Mouse (Mus musculus) MEL (cell line): Measurements from ENCODE around the gene Pde10a. TPM values are rescaled to one million over a fixed set of nuclear protein-coding genes. Genes with fewer than 3 reads are reported as not detected.

Experiments used
- DNase-seq: peaks from one replicate; pipeline ENCODE4 v3.0.0; 2011; ENCODE audit warnings: low read depth, low spot score
- H3K27ac ChIP-seq: 2 replicates; pipeline ENCODE4 v1.5.1; 2012; ENCODE audit warnings: low read depth, mild to moderate bottlenecking, control low read depth, low read length, moderate library complexity; ENCODE audit not compliant: control insufficient read depth
- H3K27me3 ChIP-seq, 2 experiments: fragments of 150-350 bp in 1 of 2; sonication (generic) in 1 of 2; 2 replicates each; pipeline ENCODE4 v1.6.1; 2012; ENCODE audit warnings: low read length in 2 of 2, mild to moderate bottlenecking in 2 of 2, improper control_type of control experiment in 1 of 2, moderate library complexity in 1 of 2; ENCODE audit not compliant: insufficient read depth in 2 of 2, control insufficient read depth in 1 of 2
- H3K36me3 ChIP-seq, 2 experiments: 2 replicates each; pipeline ENCODE4 v1.6.1; 2012 to 2014; ENCODE audit warnings: low read length in 2 of 2, improper control_type of control experiment in 1 of 2, inconsistent platforms in 1 of 2, mild to moderate bottlenecking in 1 of 2; ENCODE audit not compliant: insufficient read depth in 2 of 2, control insufficient read depth in 1 of 2
- H3K4me1 ChIP-seq, 2 experiments: fragments of 150-350 bp in 1 of 2; sonication (generic) in 1 of 2; 2 replicates each; pipeline ENCODE4 v1.6.1; 2012; ENCODE audit warnings: low read length in 2 of 2, improper control_type of control experiment in 1 of 2, mild to moderate bottlenecking in 1 of 2; ENCODE audit not compliant: insufficient read depth in 2 of 2, control insufficient read depth in 1 of 2
- H3K4me3 ChIP-seq, 2 experiments: fragments of 150-350 bp in 1 of 2; sonication (generic) in 1 of 2; 2 replicates each; pipeline ENCODE4 v1.5.1; 2012; ENCODE audit warnings: low read depth in 2 of 2, low read length in 2 of 2, mild to moderate bottlenecking in 2 of 2, moderate library complexity in 2 of 2, control low read depth in 1 of 2, improper control_type of control experiment in 1 of 2; ENCODE audit not compliant: control insufficient read depth in 1 of 2, insufficient read depth in 1 of 2
- H3K79me2 ChIP-seq: 2 replicates; pipeline ENCODE4 v1.6.1; 2012; ENCODE audit warnings: mild to moderate bottlenecking, low read length, moderate library complexity; ENCODE audit not compliant: control insufficient read depth, poor library complexity, insufficient read depth
- H3K9ac ChIP-seq: 2 replicates; pipeline ENCODE4 v1.6.1; 2012; ENCODE audit warnings: low read depth, mild to moderate bottlenecking, control low read depth, low read length, moderate library complexity; ENCODE audit not compliant: control insufficient read depth, poor library complexity, severe bottlenecking
- H3K9me3 ChIP-seq: fragments of 150-350 bp; sonication (generic); replicated peaks from 2 replicates; pipeline ENCODE4 v1.6.1; 2012; ENCODE audit warnings: mild to moderate bottlenecking, low read length, improper control_type of control experiment, moderate library complexity; ENCODE audit not compliant: insufficient read depth
- CHD2 ChIP-seq: IDR thresholded peaks from 2 replicates; pipeline ENCODE4 v1.6.1; 2011; ENCODE audit warnings: low read length, improper control_type of control experiment
- CTCF ChIP-seq, 3 experiments: IDR thresholded peaks in 2 of 3; conservative IDR thresholded peaks in 1 of 3; 2 replicates each; pipeline ENCODE4 v1.5.1; 2011 to 2012; ENCODE audit warnings: low read length in 3 of 3, low read depth in 2 of 3, mild to moderate bottlenecking in 2 of 3, improper control_type of control experiment in 1 of 3, inconsistent platforms in 1 of 3, mixed read lengths in 1 of 3, moderate library complexity in 1 of 3; ENCODE audit not compliant: control insufficient read depth in 1 of 3, insufficient read depth in 1 of 3, poor library complexity in 1 of 3, severe bottlenecking in 1 of 3
- E2F4 ChIP-seq: IDR thresholded peaks from 2 replicates; pipeline ENCODE4 v1.6.1; 2011; ENCODE audit warnings: low read depth, low read length, improper control_type of control experiment, borderline replicate concordance
- EP300 ChIP-seq, 2 experiments: IDR thresholded peaks; 2 replicates each; pipeline ENCODE4 v1.6.1; 2011; ENCODE audit warnings: improper control_type of control experiment in 2 of 2, low read length in 2 of 2, low read depth in 1 of 2, mild to moderate bottlenecking in 1 of 2
- GABPA ChIP-seq: IDR thresholded peaks from 2 replicates; pipeline ENCODE4 v1.6.1; 2012; ENCODE audit warnings: low read depth, mild to moderate bottlenecking, inconsistent platforms, low read length, improper control_type of control experiment, moderate library complexity
- HCFC1 ChIP-seq: IDR thresholded peaks from 2 replicates; pipeline ENCODE4 v1.6.1; 2012; ENCODE audit warnings: low read depth, mild to moderate bottlenecking, inconsistent platforms, low read length, improper control_type of control experiment, moderate library complexity
- KAT2A ChIP-seq: conservative IDR thresholded peaks from 2 replicates; pipeline ENCODE4 v1.6.1; 2012; ENCODE audit warnings: low read depth, low read length, improper control_type of control experiment, inconsistent platforms
- MAFK ChIP-seq: IDR thresholded peaks from 2 replicates; pipeline ENCODE4 v1.6.1; 2011; ENCODE audit warnings: low read depth, mild to moderate bottlenecking, low read length, improper control_type of control experiment, borderline replicate concordance
- MEF2A ChIP-seq: IDR thresholded peaks from 2 replicates; pipeline ENCODE4 v1.6.1; 2014; ENCODE audit warnings: low read depth, mild to moderate bottlenecking, inconsistent platforms, low read length, improper control_type of control experiment; ENCODE audit not compliant: poor library complexity, insufficient replicate concordance, severe bottlenecking; ENCODE audit errors: extremely low read depth
- MXI1 ChIP-seq: IDR thresholded peaks from 2 replicates; pipeline ENCODE4 v1.6.1; 2011; ENCODE audit warnings: mild to moderate bottlenecking, low read depth, low read length, improper control_type of control experiment
- NELFE ChIP-seq: IDR thresholded peaks from 2 replicates; pipeline ENCODE4 v1.6.1; 2011; ENCODE audit warnings: low read depth, low read length, improper control_type of control experiment
- NRF1 ChIP-seq: IDR thresholded peaks from 2 replicates; pipeline ENCODE4 v1.6.1; 2014; ENCODE audit warnings: low read depth, mild to moderate bottlenecking, inconsistent platforms, low read length, improper control_type of control experiment, moderate library complexity; ENCODE audit not compliant: poor library complexity, insufficient read depth, severe bottlenecking
- POLR2A ChIP-seq, 2 experiments: IDR thresholded peaks; 2 replicates each; pipeline ENCODE4 v1.6.1; 2011 to 2012; ENCODE audit warnings: low read length in 2 of 2, mild to moderate bottlenecking in 2 of 2, control low read depth in 1 of 2, improper control_type of control experiment in 1 of 2, low read depth in 1 of 2, moderate library complexity in 1 of 2; ENCODE audit not compliant: control insufficient read depth in 1 of 2, insufficient read depth in 1 of 2, poor library complexity in 1 of 2
- RAD21 ChIP-seq: IDR thresholded peaks from 2 replicates; pipeline ENCODE4 v1.6.1; 2011; ENCODE audit warnings: mild to moderate bottlenecking, low read depth, low read length, improper control_type of control experiment
- RCOR1 ChIP-seq: IDR thresholded peaks from 2 replicates; pipeline ENCODE4 v1.6.1; 2012; ENCODE audit warnings: low read depth, mild to moderate bottlenecking, inconsistent platforms, low read length, improper control_type of control experiment
- SMC3 ChIP-seq: IDR thresholded peaks from 2 replicates; pipeline ENCODE4 v1.6.1; 2011; ENCODE audit warnings: low read depth, low read length, improper control_type of control experiment
- TAL1 ChIP-seq: IDR thresholded peaks from 2 replicates; pipeline ENCODE4 v1.6.1; 2012; ENCODE audit warnings: mild to moderate bottlenecking, inconsistent platforms, low read length, moderate library complexity, mixed read lengths
- TBP ChIP-seq: IDR thresholded peaks from 2 replicates; pipeline ENCODE4 v1.8.0; 2011; ENCODE audit warnings: low read depth, low read length, improper control_type of control experiment
- USF1 ChIP-seq: IDR thresholded peaks from 2 replicates; pipeline ENCODE4 v1.6.1; 2014; ENCODE audit warnings: low read depth, mild to moderate bottlenecking, inconsistent platforms, low read length, improper control_type of control experiment, moderate library complexity
- USF2 ChIP-seq, 2 experiments: IDR thresholded peaks; 2 replicates each; pipeline ENCODE4 v1.6.1; 2011 to 2012; ENCODE audit warnings: improper control_type of control experiment in 2 of 2, low read length in 2 of 2, borderline replicate concordance in 1 of 2, inconsistent platforms in 1 of 2, low read depth in 1 of 2, mild to moderate bottlenecking in 1 of 2; ENCODE audit not compliant: insufficient read depth in 1 of 2
- ZC3H11A ChIP-seq: IDR thresholded peaks from 2 replicates; pipeline ENCODE4 v1.6.1; 2012; ENCODE audit warnings: low read depth, mild to moderate bottlenecking, inconsistent platforms, low read length, improper control_type of control experiment
- ZKSCAN1 ChIP-seq: IDR thresholded peaks from 2 replicates; pipeline ENCODE4 v1.6.1; 2012; ENCODE audit warnings: low read depth, mild to moderate bottlenecking, inconsistent platforms, low read length, improper control_type of control experiment, moderate library complexity
- ZMIZ1 ChIP-seq: IDR thresholded peaks from 2 replicates; pipeline ENCODE4 v1.6.1; 2012; ENCODE audit warnings: low read depth, mild to moderate bottlenecking, inconsistent platforms, low read length, improper control_type of control experiment, moderate library complexity
- ZNF384 ChIP-seq: IDR thresholded peaks from 2 replicates; pipeline ENCODE4 v1.6.1; 2012; ENCODE audit warnings: low read depth, mild to moderate bottlenecking, inconsistent platforms, low read length, improper control_type of control experiment
- polyA plus RNA-seq, 2 experiments: library from polyadenylated mRNA; stranded (reverse) in 1 of 2; unstranded in 1 of 2; fragments of >175 nt in 1 of 2; fragments of >200 nt in 1 of 2; gene quantifications; 2 replicates each; pipeline versions ENCODE4 v1.2.1 to v1.2.4; 2012; ENCODE audit warnings: low replicate concordance in 2 of 2, low read depth in 1 of 2; ENCODE audit not compliant: insufficient read length in 2 of 2, insufficient read depth in 1 of 2, missing spikeins in 1 of 2
- total RNA-seq: library from RNA; depleted of rRNA; stranded (reverse); fragments of 300-350 nt; gene quantifications from 2 replicates; pipeline ENCODE4 v1.2.3, GENCODE M21; 2012

Pde10a gene
- total and polyA plus RNA-seq, 3 experiments: 3.1 to 6.9 TPM; not detected in 1

GRCm38 (mm10) chr17:8991160-8991559 is 466.0 kb downstream of the Pde10a start:
- no peaks in the 10 kb centered on the region for H3K9me3 ChIP-seq
- peak; percentile 36 for DNase-seq
- TF ChIP-seq POLR2A (IDR thresholded peaks at IDR 0.05; ENCODE audit: control insufficient read depth in 1 of 2, insufficient read depth in 1 of 2, low read depth in 1 of 2, low read length in 2 of 2, poor library complexity in 1 of 2): no peak
- no peak for TF ChIP-seq ZMIZ1
- TF ChIP-seq MXI1: no peak
- TF ChIP-seq SMC3: peak; percentile 28; the same call in 1 of the 2 replicates
- peak; percentile 8; the same call in 1 of the 2 replicates for TF ChIP-seq RAD21
- TF ChIP-seq EP300 (IDR thresholded peaks at IDR 0.05; ENCODE audit: low read depth in 1 of 2, low read length in 2 of 2): no peak
- no peak for TF ChIP-seq TAL1
- TF ChIP-seq ZKSCAN1: no peak
- TF ChIP-seq CTCF (IDR thresholded peaks at IDR 0.05 in 2 of 3, conservative IDR thresholded peaks at IDR 0.05 in 1 of 3; ENCODE audit: control insufficient read depth in 1 of 3, insufficient read depth in 1 of 3, low read depth in 2 of 3, low read length in 3 of 3, poor library complexity in 1 of 3, severe bottlenecking in 1 of 3): peak; percentile 42 to 63 (median 49)
- TF ChIP-seq GABPA: no peak
- no peak for TF ChIP-seq ZC3H11A
- no peak for TF ChIP-seq NELFE
- no peak for TF ChIP-seq KAT2A
- TF ChIP-seq NRF1: no peak
- no peak for TF ChIP-seq E2F4
- TF ChIP-seq MEF2A: no peak
- no peak for TF ChIP-seq HCFC1

GRCm38 (mm10) chr17:8995344-8995743 is 470.2 kb downstream of the Pde10a start:
- no peak for DNase-seq

More at GRCm38 (mm10) chr17:8991160-8991559, 466.0 kb downstream of the Pde10a start:
- H3K4me1 ChIP-seq: no peaks in the 10 kb centered on the region
- H3K9ac ChIP-seq: no peak overlapping the region
- H3K36me3 ChIP-seq: no peaks in the 10 kb centered on the region
- no peak overlapping the region for H3K27ac ChIP-seq
- no peaks in the 10 kb centered on the region for H3K27me3 ChIP-seq
- H3K4me3 ChIP-seq: no peak overlapping the region
- no peaks in the 10 kb centered on the region for H3K79me2 ChIP-seq

More at GRCm38 (mm10) chr17:8995344-8995743, 470.2 kb downstream of the Pde10a start:
- Histone ChIP-seq H3K4me1 (no peaks in the 10 kb centered on the region), H3K9ac (no peak overlapping the region), H3K4me3 (no peak overlapping the region), H3K27me3 (no peaks in the 10 kb centered on the region), H3K79me2 (no peaks in the 10 kb centered on the region)
- TF ChIP-seq POLR2A (IDR thresholded peaks at IDR 0.05; ENCODE audit: control insufficient read depth in 1 of 2, insufficient read depth in 1 of 2, low read depth in 1 of 2, low read length in 2 of 2, poor library complexity in 1 of 2): no peak
- no peak for TF ChIP-seq USF2 (IDR thresholded peaks at IDR 0.05; ENCODE audit: borderline replicate concordance in 1 of 2, insufficient read depth in 1 of 2, low read depth in 1 of 2, low read length in 2 of 2)
- no peak for TF ChIP-seq USF1
- no peak for TF ChIP-seq NRF1
- no peak for TF ChIP-seq CHD2
- TF ChIP-seq TAL1: no peak
- TF ChIP-seq RCOR1: no peak
- TF ChIP-seq ZNF384: no peak
- no peak for TF ChIP-seq MAFK
- TF ChIP-seq MEF2A: no peak
- TF ChIP-seq TBP: no peak
- no peak for TF ChIP-seq KAT2A
- TF ChIP-seq, all 39 proteins: peak for 0
- Histone ChIP-seq H3K9me3 (no peaks in the 10 kb centered on the region), H3K36me3 (no peaks in the 10 kb centered on the region), H3K27ac (no peak overlapping the region)
